Mouse (Mus musculus) ES-Bruce4 (cell line): Measurements from ENCODE around the gene Ntm. TPM values are rescaled to one million over a fixed set of nuclear protein-coding genes. Genes with fewer than 3 reads are reported as not detected.

Experiments
- H3K27ac ChIP-seq: 2 replicates; pipeline ENCODE4 v1.5.1; 2012; ENCODE audit warnings: low read length, inconsistent platforms; ENCODE audit not compliant: insufficient read depth
- H3K27me3 ChIP-seq: 2 replicates; pipeline ENCODE4 v1.6.1; 2012; ENCODE audit warnings: mild to moderate bottlenecking, low read length, inconsistent platforms; ENCODE audit not compliant: control insufficient read depth, poor library complexity, insufficient read depth, severe bottlenecking
- H3K36me3 ChIP-seq: 2 replicates; pipeline ENCODE4 v1.6.1; 2012; ENCODE audit warnings: inconsistent platforms, mild to moderate bottlenecking, low read length, moderate library complexity; ENCODE audit not compliant: control insufficient read depth, poor library complexity, insufficient read depth, severe bottlenecking
- H3K4me1 ChIP-seq: one replicate; pipeline ENCODE4 v1.8.1; 2011; ENCODE audit warnings: low read length; ENCODE audit not compliant: control insufficient read depth, insufficient read depth
- H3K4me3 ChIP-seq: 2 replicates; pipeline ENCODE4 v1.5.1; 2011; ENCODE audit warnings: low read depth, mild to moderate bottlenecking, low read length
- H3K9ac ChIP-seq: 2 replicates; pipeline ENCODE4 v1.6.1; 2012; ENCODE audit warnings: low read depth, mild to moderate bottlenecking, inconsistent platforms; ENCODE audit not compliant: poor library complexity, severe bottlenecking
- H3K9me3 ChIP-seq: replicated peaks from 2 replicates; pipeline ENCODE4 v1.6.1; 2012; ENCODE audit warnings: mild to moderate bottlenecking, low read length, inconsistent platforms; ENCODE audit not compliant: control insufficient read depth, poor library complexity, insufficient read depth, severe bottlenecking
- CTCF ChIP-seq: IDR thresholded peaks from one replicate; pipeline ENCODE4 v1.8.1; 2011; ENCODE audit warnings: low read depth, low read length
- EP300 ChIP-seq: IDR thresholded peaks from 2 replicates; pipeline ENCODE4 v1.6.1; 2011; ENCODE audit warnings: low read depth, low read length; ENCODE audit not compliant: insufficient read depth
- POLR2A ChIP-seq: IDR thresholded peaks from one replicate; pipeline ENCODE4 v1.8.1; 2011; ENCODE audit warnings: low read length; ENCODE audit not compliant: insufficient read depth
- polyA plus RNA-seq: library from polyadenylated mRNA; stranded (reverse); fragments of >200 nt; gene quantifications from 2 replicates; pipeline ENCODE4 v1.2.4, GENCODE M21; 2011; ENCODE audit warnings: low read depth; ENCODE audit not compliant: missing spikeins, insufficient read depth, insufficient read length

Gene Ntm
- polyA plus RNA-seq, 1 experiment: 0.82 TPM

DNA sequence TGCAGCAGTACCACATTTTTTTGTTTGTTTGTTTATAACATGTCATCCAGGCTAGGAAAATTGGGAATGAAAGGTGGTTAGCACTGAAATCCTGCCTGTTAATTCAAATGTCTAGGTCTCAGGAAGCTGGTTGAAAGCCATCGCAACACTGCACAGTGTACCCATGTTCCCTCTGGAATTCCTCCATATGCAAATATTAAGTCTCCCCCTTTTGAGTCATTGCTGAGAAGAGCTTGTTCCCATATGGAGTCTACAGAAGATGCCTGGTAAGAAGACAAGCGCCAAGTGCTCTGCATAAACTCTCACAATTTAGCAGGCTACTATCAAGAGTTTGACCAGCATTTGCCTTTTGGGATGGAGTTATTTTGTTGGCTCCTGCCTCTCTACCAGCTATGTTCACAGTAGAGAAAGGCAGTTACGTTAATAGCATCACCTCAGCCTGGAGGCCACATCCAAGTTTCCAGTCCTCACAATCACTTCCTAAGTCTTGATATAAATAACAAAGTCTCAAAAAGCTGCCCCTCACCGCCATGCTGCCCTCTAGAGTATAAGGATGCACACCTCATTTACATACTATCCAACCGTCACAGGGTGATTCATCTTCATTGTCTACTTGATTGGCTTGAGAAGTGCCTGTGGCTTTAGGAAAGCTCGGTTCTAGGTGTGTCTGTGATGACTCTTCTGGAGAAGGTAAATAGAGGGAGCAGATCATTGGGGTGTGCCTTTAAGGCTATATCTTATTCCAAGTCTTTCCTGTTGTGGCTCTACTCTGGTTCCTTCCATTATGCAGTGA, 103.5 kb downstream of the Ntm start:
- Histone ChIP-seq H3K27me3 (no peaks in the 10 kb centered on the region), H3K27ac (no peak overlapping the region), H3K36me3 (no peaks in the 10 kb centered on the region)

DNA sequence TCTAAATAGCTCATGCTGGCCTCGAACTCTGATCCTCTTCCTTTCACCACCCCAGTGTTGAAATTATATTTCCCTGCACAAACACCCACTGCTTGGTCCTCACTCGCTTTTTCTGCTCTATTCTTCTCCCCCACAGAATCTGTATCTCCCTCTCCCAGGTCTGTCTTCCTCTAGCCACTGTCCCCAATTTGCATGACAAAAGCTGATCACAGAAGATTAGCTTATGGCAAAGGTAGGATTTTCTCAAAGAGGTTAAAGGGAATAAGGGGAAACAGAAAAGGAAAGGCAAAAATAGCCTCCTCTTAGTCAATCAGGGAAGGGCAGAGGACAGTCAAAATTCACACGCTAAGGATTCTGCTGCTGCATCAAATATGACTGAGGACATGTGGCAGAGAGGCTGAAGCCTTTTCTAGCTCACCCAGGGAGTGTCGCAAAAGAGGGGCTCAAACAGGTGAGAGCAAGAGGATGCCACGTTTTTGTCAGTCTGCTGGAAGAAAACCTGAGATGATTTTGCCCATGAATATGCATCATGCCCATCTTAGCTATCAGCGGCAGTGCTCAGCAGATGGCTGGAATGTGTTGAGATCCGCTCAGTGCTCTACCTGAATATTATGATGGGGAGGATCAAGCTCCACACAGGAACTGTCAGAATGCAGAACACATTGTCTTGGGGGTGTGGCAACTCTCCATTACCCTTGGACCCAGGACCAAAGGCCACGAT, 114.0 kb downstream of the Ntm start:
- no peaks in the 10 kb centered on the region for H3K9me3 ChIP-seq
- no peaks in the 10 kb centered on the region for H3K4me1 ChIP-seq
- no peak overlapping the region for H3K9ac ChIP-seq
- H3K36me3 ChIP-seq: no peaks in the 10 kb centered on the region
- no peak overlapping the region for H3K4me3 ChIP-seq
- TF ChIP-seq EP300: no peak
- TF ChIP-seq POLR2A: no peak
- no peak for TF ChIP-seq CTCF
- H3K27me3 ChIP-seq: no peaks in the 10 kb centered on the region; the same call in 1 of the 2 replicates
- H3K27ac ChIP-seq: no peak overlapping the region

More for the DNA sequence above, 103.5 kb downstream of the Ntm start:
- Histone ChIP-seq H3K9me3 (no peaks in the 10 kb centered on the region), H3K9ac (no peak overlapping the region), H3K4me3 (no peak overlapping the region), H3K4me1 (no peaks in the 10 kb centered on the region)
- TF ChIP-seq EP300: no peak
- TF ChIP-seq POLR2A: no peak
- no peak for TF ChIP-seq CTCF

DNA sequence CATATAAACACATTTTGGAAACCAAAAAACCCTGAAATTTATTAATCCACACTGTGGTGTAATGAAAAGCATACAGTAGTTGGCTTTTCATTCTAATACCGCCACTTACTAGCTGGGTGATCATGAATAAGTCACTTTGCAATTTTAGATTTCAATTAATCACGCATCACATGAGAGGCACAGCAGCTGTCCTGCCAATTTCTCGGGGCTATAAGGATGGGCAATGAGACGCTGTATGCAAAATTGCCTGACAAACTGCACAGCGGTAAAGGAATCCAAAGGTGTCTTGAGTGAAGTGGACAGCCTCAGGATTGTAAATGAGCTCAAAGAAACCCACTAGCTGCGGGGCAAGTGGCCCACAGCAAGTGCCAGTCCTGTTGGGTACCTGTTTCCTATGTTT, 125.6 kb downstream of the Ntm start:
- TF ChIP-seq EP300: no peak
- no peak for TF ChIP-seq POLR2A
- no peak for TF ChIP-seq CTCF
- H3K9me3 ChIP-seq: no peaks in the 10 kb centered on the region
- no peaks in the 10 kb centered on the region for H3K4me1 ChIP-seq
- H3K27me3 ChIP-seq: no peaks in the 10 kb centered on the region
- H3K27ac ChIP-seq: no peak overlapping the region
- H3K4me3 ChIP-seq: no peak overlapping the region
- H3K36me3 ChIP-seq: no peaks in the 10 kb centered on the region
- H3K9ac ChIP-seq: no peak overlapping the region

DNA sequence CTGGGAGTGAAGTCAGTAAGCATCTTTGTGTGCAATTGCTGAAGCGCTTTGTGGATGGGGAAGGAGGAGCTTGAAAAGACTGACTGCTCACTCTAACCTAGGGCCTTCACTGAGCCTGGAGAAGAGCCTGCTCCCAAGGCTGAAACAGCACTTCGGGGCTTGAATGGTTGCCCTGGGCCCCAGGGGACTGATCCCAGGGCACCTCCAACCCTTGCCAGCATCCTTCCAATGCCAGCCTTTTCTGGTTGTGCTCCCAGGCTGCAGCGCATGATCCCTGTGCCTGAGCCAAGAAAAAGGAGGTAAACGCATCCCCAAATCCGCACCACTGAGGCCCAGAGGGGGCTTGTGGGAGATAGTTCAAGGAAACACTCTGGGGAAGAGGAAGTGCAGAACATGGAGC, 128.0 kb downstream of the Ntm start:
- Histone ChIP-seq H3K36me3 (no peaks in the 10 kb centered on the region), H3K4me1 (no peaks in the 10 kb centered on the region), H3K27ac (no peak overlapping the region), H3K27me3 (no peaks in the 10 kb centered on the region), H3K9ac (no peak overlapping the region), H3K4me3 (no peak overlapping the region), H3K9me3 (no peaks in the 10 kb centered on the region)
- TF ChIP-seq CTCF: no peak
- no peak for TF ChIP-seq EP300
- no peak for TF ChIP-seq POLR2A

DNA sequence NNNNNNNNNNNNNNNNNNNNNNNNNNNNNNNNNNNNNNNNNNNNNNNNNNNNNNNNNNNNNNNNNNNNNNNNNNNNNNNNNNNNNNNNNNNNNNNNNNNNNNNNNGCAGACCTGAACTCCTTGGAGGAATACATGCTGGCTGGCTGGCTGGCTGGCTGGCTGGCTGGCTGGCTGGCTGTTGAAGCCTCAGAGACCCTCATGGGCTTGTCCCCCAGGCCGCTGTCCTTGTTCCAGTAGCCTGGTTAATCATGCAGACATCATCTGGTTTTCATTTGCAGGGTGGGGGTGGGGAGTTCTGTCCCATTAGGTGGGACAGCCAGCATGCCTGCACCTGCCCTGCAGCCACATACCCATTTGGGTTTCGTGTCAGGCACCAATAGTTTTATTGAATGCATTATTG, 129.2 kb downstream of the Ntm start:
- no peaks in the 10 kb centered on the region for H3K36me3 ChIP-seq
- H3K9me3 ChIP-seq: no peaks in the 10 kb centered on the region
- no peaks in the 10 kb centered on the region for H3K27me3 ChIP-seq
- TF ChIP-seq POLR2A (no peak), CTCF (no peak), EP300 (no peak)
- no peak overlapping the region for H3K4me3 ChIP-seq
- no peaks in the 10 kb centered on the region for H3K4me1 ChIP-seq
- H3K27ac ChIP-seq: no peak overlapping the region
- H3K9ac ChIP-seq: no peak overlapping the region

DNA sequence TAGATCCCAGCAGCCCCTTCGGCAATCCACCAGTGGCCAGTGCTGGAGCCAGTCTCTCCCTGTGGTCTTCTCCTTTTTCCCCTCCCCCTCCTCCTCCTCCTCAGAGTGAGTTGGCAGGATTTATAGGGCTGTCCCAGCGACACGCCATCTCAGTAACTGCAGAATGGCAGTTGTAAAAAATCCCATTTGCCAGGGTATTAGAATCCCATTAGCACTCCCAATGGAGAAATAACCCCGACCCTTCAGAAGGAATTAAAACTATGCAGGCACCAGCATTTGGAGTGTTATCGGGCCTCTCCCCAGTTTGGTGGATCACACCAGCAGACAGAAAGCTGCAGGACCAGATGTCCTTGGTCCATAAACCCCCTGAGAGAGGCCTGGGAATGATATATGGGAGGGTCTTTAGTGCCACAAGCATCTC, 135.7 kb downstream of the Ntm start:
- no peaks in the 10 kb centered on the region for H3K4me1 ChIP-seq
- TF ChIP-seq POLR2A (no peak), CTCF (no peak), EP300 (no peak)

More for the DNA sequence above, 135.7 kb downstream of the Ntm start:
- Histone ChIP-seq H3K4me3 (no peak overlapping the region), H3K9me3 (no peaks in the 10 kb centered on the region), H3K27me3 (no peaks in the 10 kb centered on the region), H3K36me3 (no peaks in the 10 kb centered on the region), H3K27ac (no peak overlapping the region), H3K9ac (no peak overlapping the region)
